Mouse (Mus musculus): ENCODE measurements around the gene Klc1.

The Klc1 gene

DNA sequence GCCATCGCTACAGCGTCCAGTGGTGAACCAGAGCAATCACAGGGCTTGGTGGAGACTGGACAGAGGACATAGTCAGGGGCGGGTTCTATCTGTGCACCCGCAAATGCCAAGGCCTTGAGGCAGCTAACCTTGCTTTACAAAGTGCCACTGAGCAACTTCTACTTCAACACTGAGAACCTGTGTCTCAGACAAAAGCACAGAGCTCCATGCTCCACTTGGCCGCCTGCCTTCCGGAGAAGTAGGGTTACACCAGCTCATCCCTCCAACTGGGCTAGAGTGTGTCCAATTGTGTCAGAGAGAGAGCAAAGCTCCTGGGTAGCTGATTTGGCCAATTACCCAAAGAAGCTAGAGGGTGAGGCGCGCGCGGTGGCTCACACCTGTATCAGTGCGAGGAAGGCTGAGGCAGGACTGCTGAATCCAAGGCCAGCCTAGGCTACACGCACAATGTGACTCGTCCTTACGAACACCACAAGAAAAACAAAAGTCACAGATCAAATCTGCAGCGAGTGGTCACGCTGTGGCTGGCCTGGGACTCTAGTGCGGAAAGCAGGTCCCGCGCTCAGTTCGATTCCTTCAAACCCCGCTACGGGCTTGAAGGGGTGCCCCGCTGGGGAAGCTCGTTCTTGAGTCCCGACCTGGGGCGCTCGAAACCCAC, 54.6 kb downstream of the Klc1 start:
- CTCF ChIA-PET: interaction anchor here (0.5 to 1.0 kb wide), 3 partner anchors 9 to 914 kb away, joined by 4 to 5 read pairs (median 4); no protein-coding TSS in a partner anchor

DNA sequence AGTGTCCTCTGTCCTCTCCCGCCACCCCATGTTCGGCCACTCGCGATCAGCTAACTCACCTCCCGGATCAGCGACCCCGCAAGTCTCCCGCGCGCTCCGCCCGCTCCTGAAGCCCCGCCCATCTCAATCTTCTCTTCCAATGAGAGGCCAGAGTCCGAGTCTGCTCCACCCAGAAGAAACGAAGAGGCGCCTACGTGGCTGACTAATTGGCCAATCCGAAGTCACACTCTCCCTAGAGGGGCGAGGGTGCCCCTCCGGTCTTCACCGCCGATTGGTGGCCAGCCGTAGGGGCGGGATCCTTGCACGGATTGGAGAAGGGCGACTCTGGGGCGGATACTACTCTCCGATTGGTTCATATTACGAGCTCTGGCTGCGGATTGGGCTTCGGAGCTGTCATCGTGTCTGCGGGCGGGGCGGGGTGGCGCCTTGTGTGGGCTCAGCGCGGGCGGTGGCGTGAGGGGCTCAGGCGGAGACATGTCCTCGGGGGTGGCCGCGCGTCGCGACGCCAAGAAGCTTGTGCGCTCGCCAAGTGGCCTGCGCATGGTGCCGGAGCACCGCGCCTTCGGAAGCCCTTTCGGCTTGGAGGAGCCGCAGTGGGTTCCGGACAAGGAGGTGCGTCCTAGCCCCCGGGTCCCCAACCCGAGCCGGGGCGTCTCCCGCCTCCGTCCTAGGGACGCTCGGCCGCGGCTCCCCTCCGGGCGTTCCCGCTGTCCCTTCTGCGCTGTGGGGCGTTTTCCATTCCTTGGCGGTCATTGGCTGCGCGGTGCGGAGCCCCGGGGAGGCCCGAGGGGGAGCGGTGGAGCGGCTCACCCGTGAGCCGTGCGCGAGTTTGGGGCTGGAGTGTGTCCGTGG, 55.3 kb downstream of the Klc1 start, which contains the start of the genes Xrcc3 and Zfyve21:
Xrcc3 (minus strand) TSS at position 108 of the 852 bp plus-strand sequence.
Zfyve21 (plus strand) TSS at position 405 of the 852 bp plus-strand sequence.
- CTCF ChIA-PET: interaction anchor here (0.5 to 1.0 kb wide), 2 partner anchors 35 to 915 kb away, joined by 4 read pairs; no protein-coding TSS in a partner anchor

DNA sequence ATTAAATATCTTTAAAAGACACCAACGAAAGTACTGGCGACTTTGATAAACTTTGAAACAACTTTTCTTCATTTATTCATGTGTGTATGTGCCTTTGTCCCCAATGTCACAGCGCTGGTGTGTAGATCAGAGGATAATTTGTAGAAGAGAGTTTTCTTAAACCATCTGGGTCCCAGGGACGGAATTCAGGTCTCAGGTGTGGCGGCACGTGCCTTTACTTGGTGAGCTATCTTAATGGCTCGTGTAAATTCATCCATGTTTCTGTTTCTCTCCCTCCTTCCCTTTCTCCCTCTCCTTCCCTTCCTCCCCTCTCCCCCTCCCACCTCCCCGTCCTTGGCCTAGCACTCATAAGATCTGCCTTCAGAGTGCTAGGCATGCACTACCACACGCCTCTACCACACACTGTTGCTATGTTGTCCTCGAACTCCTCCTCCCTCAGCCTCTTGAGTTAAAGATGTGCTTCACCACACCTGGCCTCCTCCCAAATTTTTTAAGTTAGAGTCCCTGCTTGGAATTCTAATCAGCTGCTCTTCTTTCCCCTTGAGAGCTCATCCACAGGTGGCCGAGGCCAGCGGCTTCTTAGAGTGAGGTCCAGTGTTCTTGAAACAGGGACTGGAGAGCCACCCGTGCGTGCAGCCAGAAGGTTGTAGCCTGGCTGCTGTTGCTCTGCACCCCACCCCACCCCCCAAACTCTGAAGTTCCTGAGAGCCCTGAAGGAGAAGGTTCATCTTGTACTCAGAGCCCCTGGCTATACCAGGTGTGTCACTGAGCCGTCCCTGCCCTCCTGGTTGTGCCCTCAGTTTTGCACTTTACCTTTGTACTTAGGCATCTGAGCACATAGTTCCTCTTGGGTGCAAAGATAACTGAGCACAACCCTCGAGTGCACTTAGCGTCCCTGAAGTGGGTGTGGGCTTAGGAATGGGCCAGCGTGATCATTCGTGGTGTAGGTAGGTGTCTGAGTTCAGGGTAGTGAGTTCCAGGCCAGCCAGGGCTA, 56.4 kb downstream of the Klc1 start:
- CTCF ChIA-PET: no interaction called here

DNA sequence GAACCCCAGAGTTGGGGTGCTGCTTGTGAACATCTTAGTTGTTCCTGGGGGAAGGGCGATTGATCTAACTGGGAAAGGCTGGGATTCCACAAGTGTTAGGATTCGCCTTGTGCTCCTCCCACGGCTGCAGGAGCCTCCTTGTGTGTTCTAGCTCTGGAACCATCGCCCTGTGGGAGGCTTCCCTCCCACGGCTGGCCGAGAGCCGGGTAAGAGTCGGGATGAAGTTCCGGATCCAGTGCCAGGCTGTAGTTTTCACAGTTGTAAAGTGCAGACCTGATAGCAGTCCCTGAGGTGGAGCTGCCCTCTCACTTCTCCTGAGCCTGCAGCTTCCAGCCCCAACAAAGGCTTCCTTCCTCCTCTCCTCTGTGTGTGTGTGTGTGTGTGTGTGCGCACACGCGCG, 57.9 kb downstream of the Klc1 start:
- CTCF ChIA-PET: no interaction called here

DNA sequence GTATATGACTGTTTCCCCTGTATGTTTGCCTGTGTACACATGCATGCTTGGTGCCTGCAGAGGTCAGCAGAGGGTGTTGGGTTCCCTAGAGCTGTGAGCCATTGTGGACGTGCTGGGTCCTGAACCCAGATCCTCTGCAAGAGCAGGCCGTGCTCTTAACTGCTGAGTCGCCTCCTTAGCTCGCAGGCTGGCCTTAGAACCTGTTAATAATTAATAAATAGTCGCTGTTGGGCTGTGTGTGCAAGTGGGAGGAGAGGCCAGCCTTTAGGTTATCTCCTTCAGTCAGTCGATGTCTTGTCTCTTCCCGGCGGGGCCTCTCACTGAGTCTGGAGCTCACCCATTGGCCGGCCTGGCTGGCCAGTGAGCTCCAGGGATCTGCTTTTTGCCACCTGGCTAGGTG, 58.3 kb downstream of the Klc1 start:
- CTCF ChIA-PET: no interaction called here

DNA sequence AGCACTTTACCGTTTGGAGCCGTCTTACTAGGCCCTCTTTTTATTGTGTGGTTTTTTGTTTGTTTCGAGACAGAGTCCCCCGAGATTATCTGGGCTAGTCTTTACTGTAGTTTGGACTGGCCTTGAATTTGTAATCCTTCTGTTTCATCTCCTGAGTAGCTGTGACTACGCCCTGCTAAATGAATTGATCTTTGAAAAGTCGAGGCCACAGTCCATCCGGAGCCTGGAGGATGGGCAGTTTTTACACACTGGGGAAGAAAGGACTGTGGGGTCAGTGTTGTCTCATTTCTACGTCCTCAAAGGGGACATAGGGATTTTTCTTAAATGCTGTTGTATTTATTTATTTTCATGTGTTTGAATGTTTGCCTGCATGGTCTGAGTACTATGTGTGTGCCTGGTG, 59.3 kb downstream of the Klc1 start:
- CTCF ChIA-PET: no interaction called here

DNA sequence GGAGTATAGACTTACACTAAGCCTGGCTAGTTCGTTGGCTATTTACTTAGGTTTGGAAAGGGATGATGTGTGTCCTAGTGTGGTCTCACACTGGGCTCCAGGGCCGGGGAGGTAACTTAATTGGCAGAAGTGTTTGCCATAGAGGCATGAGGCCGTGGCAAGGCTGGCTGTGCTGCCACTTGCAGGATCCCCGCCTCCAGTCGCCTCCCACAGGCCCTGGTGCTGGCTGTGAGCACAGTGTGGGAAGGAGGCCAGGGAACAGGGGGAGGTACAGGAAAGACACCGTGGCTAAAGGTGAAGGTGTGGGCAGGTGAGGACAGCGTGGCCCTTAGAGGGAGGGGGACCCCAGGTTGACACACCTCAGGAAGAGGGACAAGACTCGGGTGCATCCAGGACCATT, 61.3 kb downstream of the Klc1 start:
- CTCF ChIA-PET: no interaction called here

DNA sequence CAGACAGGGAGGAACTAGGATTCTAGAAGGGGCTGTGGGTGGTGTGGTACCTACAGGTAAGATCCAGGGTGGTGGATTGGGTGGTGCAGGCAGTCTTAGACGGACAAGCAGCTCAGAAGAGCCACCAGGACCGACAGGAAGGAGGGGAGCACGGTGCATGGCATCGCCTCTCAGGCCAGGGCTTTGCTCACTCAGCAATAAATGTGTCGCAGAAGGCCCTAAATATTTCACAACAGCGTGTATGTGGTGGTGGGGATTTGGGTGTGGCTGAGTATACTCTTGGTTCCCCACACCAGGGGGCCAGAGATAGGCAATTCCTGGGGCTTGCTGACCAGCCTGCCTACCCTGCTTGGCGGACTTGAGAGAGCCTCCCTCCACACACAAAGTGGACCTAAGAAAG, 62.1 kb downstream of the Klc1 start:
- CTCF ChIA-PET: no interaction called here

DNA sequence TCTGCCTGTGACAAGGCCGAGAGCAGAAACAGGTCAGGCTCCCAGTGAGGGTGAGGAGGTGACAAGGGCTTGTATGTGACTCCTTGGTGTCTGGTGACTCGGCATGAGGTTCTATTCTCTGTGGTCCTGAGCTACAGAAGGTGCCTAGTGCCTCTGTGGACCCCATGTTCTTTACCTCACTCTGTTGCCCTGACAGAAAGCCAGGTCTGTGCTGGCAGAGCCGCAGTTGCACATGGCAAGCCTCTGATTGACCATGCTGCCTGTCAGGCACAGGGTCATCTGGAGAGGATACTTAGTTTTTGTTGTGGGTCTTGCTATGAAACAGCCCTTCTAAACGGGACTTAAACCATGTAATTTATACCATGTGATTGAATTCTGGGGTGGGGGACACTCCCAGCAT, 63.3 kb downstream of the Klc1 start:
- CTCF ChIA-PET: no interaction called here

DNA sequence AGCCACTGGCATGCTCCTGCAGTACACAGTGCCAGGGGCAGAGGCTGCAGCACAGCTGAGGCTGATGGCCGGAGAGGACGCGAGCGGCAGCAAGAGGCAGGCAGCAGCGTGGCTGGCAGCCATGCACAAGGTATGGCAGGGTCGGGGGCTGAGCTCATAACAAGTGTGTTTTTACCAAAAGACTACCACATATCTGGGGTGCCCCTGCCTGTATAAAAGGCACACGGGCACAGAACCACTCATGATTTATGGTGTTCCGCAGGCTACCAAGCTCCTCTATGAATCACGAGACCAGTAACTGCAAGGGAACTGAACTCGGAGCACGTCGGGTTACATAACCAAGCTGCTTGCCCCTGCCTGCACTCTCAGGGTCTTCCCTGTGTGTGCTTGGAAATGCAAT, 68.9 kb downstream of the Klc1 start:
- CTCF ChIA-PET: no interaction called here

DNA sequence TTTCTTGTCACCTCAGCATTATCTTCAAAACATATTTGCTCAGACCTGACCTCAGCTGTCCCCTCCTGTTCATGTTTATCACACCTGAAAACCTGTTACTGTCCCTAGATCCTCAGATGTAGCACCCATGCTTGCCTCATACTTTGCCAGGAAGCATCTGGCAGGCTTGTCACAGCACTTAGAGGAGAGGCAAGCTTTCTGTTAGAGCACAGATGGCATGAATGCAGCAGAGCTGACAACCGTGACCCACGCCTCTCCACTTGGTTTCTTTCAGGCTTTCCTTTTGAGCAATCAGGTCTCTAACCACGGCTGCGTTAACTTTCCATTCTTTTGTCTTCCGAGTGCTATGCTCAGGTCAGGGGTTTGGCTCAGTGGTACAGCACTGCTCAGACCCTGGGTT, 70.8 kb downstream of the Klc1 start:
- CTCF ChIA-PET: no interaction called here

DNA sequence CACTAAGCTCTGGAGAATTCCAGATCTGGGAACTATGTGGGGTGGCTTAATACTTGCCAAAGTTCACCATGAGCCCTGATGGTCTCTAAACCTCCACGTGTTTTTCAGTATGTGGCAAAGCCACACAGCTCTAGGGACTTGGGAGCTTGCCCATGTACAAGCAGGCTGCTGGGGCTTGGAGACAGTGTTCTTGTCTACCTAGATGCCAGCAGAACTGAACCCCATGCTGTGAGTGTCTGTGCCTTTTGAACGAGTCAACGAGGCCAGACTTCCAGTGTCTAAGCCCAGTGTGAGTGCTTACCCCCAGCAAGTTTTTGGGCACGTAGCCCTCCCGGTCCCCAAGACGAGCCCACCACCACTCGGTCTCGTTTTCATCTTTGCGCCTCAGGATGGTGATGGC, 71.3 kb downstream of the Klc1 start:
- CTCF ChIA-PET: interaction anchor here (1.2 kb wide), 1 partner anchor 18 kb away, joined by 3 read pairs; no protein-coding TSS in a partner anchor

DNA sequence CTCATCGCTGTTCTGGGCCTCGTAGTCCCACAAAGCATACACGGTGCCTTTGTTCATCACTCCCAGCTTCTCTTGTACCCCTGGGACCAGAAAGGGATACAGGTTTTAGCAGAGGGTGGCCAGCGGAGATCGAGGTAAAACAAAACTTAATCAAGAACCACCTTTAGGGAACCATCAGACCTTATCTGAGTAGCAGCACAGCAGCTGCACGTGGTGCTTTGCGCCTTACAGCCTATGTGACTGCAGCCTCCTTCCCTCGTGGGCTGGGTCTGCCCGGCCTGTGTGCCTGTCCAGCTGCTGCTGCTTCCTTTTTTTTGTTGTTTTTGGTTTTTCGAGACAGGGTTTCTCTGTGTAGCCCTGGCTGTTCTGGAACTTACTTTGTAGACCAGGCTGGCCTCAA, 71.7 kb downstream of the Klc1 start:
- CTCF ChIA-PET: interaction anchor here (1.2 kb wide), 1 partner anchor 18 kb away, joined by 3 read pairs; no protein-coding TSS in a partner anchor

DNA sequence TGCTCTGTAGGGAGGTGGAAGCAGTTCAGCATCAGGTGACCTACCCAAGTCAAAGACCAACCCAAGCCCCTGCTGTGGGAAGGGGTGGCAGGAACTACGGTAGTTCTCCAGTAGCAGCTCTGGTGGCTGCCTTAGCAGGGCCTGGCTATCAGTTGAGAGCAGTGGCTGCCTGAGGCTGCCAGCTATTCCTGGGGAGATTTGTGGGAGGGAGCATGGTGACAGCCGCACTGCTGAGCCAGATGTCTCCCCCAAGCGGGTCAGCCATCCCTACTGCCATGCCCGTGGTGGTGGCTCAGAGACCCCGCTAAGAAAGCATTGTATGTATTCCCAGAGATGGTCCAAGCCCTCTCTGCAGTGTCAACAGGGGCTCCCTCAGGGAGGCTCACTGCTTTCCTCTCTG, 74.0 kb downstream of the Klc1 start:
- CTCF ChIA-PET: no interaction called here

DNA sequence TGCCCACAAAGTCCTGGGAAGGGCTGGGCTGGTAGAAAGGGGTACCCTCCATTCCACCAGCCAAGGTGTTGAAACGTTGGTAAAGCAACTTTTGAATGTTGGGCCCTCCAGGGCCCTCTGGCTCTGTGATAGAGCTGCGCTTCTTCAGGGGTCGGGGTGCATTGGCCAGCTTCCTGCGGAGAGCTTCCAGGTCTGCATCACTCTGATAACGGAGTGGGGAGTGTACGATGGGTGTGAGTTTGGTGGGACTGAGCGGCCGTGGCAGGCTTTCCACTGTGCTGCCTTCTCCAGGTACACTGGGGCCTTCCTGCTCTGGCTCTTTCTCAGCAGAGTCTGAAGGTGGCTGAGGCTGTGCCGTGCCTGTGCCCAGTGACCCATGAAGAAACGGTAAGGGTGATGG, 74.8 kb downstream of the Klc1 start:
- CTCF ChIA-PET: no interaction called here

DNA sequence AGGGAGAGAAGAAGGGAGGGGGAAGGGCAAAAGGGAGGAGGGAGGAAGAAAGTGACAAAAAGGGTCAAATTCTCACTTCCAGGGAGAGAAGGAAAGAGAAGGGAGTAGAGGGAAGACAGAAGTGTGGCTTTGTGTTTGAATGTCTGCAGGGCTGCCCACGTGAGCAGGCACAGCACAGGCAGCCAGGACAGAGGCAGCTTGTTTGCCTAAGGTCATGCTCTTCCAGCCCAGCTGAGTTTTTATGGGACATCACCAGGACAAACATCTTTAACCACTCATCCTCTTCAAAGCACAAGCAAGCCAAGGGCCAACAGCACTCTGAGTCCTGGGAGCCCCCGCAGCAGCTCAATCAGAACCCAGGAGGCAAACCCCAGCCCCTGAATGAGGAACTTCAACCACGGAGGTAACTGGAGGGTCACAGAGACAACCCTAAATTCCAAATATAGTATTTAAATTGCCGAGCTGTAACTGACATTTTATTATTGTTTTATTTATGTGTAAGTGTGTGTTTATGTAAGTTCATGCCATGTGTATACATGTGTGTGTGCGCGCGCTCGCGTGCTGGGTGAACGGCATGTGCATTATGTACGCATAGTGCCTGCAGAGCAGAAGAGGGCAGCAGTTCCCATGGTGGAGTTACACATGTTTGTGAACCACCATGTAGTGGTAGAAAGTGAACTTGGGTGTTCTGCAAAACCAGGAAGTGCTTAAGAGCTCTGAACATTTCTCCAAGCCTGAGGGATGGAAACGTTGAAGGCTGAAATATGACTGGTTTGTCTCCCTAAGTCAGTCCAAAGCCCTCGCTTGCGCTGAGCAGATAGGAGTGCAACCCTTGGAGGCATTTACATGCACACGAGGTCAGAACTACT, 84.2 kb downstream of the Klc1 start:
- CTCF ChIA-PET: no interaction called here

DNA sequence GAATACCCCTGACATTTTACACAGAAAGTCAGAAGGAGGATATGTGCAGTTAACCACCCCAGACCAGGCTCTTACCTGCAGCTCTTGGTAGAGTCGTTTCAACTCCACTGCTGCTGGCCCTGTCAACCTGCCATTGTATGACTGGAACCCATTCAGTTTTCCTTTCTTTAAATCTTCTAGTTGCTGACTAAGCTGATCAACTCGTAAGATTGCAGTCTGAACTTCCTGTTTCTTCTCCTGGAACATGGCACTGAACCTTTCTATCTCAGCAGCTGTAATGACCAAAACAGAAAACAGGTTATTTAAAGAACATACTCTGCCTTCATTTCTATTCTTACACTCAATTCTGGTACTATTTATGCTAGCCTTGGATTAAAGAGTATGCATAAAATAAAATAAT, 84.8 kb downstream of the Klc1 start:
- CTCF ChIA-PET: no interaction called here

DNA sequence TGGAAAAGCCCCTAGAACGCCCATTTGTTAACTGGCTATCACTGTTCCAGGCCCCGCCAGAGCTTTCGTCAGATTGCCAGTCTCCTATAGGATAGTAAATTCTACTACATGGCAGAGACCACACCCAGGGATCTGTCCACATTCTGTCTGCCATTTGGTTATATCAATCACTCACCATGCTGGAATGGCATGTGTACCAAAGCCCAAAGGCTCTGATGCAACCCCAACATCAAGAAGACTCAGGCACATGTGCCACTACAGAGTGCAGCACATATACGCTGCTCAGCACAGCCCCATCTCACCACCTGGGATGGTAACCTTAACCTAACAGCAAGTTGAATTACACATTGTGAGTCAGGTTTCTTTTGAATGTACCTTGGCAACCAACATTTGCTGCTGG, 87.3 kb downstream of the Klc1 start:
- CTCF ChIA-PET: no interaction called here

DNA sequence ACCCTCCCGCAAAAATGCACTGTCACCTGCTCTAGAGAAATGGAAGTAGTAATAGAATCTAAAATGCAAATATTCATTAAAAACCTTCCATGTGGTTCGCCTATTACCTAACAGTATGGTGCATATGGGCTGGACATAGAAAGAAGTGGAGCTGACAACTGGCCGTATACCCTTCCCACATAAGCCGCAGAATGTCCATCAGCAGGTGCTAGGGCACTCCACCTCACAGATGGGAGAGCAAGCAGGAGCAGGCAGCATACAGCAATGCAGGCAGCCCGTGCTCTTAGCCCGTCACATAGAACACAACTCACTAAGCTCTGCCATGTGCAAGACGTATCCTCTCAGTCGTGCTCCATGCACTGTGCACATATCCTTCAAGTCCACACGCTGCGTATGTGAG, 88.2 kb downstream of the Klc1 start:
- CTCF ChIA-PET: no interaction called here

DNA sequence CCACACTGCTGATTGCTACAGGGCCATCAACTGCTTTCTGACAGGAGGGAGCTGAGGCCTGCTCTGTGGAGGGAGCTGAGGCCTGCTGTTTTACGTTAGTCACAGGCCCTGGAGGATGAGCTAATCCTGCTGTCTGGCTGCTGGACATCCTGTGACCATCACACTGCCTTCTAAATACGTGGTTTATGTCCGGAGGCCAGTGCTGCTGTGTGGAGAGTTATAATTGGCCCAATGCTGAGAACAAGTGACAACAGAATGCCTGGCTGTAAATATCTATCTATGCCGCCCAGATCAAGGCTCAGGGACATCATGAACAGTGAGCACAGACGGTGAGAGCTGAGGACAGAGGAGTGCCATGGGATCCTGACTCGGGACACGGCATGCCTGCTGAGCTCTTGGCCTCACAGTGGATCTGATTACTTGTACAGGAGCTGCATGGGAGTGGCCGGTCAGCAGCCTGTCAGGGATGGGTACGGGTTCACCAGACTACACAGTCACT, 89.7 kb downstream of the Klc1 start:
- CTCF ChIA-PET: interaction anchor here (0.9 kb wide), 1 partner anchor 18 kb away, joined by 3 read pairs; no protein-coding TSS in a partner anchor

DNA sequence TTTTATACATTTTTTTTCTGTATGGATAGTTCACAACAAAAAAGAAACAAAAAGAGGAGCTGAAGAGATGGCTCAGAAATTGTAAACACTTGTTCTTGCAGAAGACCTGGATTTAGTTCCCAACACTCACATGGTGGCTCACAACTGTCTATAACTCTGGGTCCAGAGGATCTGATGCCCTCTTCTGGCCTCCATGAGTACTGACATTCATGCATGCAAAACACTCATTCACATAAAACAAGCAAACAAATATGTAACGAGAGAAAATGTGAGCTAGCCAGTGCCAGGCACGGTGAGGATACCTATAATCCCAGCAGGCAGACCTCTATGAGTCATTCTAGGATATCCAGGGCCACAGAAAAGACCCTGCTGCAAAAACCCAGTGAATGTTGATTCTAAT, 92.6 kb downstream of the Klc1 start:
- CTCF ChIA-PET: interaction anchor here (0.6 kb wide), 1 partner anchor 621 kb away, joined by 3 read pairs; no protein-coding TSS in a partner anchor

Measured in spleen, embryonic (tissue).